Mouse (Mus musculus) midbrain, embryonic 12.5 days (tissue): ENCODE results near the gene Mrps15. TPM values are rescaled to one million over a fixed set of nuclear protein-coding genes. Genes with fewer than 3 reads are reported as not detected.
A peak's percentile ranks its signal among the peaks of the same experiment; 100 is the strongest.

Source experiments
- ATAC-seq: fragments of 200-750 bp; cut with Nextera tagmentation; 2 replicates; pipeline ENCODE4 v1.8.0; 2017; ENCODE audit warnings: low read depth, moderate TSS enrichment, moderate library complexity; ENCODE audit not compliant: low FRiP score
- H3K27ac ChIP-seq: fragments of 300-500 bp; sonication (generic); replicated peaks from 2 replicates; pipeline ENCODE4 v1.5.1; 2016; ENCODE audit warnings: mild to moderate bottlenecking
- H3K27me3 ChIP-seq: fragments of 300-500 bp; sonication (generic); 2 replicates; pipeline ENCODE4 v1.6.1; 2016; ENCODE audit warnings: mild to moderate bottlenecking
- H3K36me3 ChIP-seq: fragments of 300-500 bp; sonication (generic); 2 replicates; pipeline ENCODE4 v1.6.1; 2016
- H3K4me1 ChIP-seq: fragments of 300-500 bp; sonication (generic); 2 replicates; pipeline ENCODE4 v1.6.1; 2016
- H3K4me2 ChIP-seq: fragments of 300-500 bp; sonication (generic); replicated peaks from 2 replicates; pipeline ENCODE4 v1.6.1; 2016; ENCODE audit warnings: mild to moderate bottlenecking, moderate library complexity
- H3K4me3 ChIP-seq: fragments of 300-500 bp; sonication (generic); 2 replicates; pipeline ENCODE4 v1.5.1; 2016; ENCODE audit warnings: mild to moderate bottlenecking
- H3K9ac ChIP-seq: fragments of 300-500 bp; sonication (generic); replicated peaks from 2 replicates; pipeline ENCODE4 v1.6.1; 2016; ENCODE audit warnings: mild to moderate bottlenecking, moderate library complexity
- H3K9me3 ChIP-seq: fragments of 300-500 bp; sonication (generic); 2 replicates; pipeline ENCODE4 v1.6.1; 2016; ENCODE audit warnings: mild to moderate bottlenecking
- WGBS: fragments of 180-500 bp; shearing (Covaris S2); methylation state at CpG from one replicate; pipeline ENCODE4 v1.1.7; 2016; 5-methylcytosine and 5-hydroxymethylcytosine counted together
- polyA plus RNA-seq: library from polyadenylated mRNA; unstranded; fragments of >200 nt; fragmentation: Nextera tagmentation; extraction: Ambion mirVana; gene quantifications from 2 replicates; pipeline ENCODE4 v1.2.1, GENCODE M21; 2016

Gene Mrps15
- polyA plus RNA-seq, 1 experiment from 2014 or later = 129 TPM

- Histone ChIP-seq H3K27ac (no peak overlapping the region), H3K9ac (no peak overlapping the region), H3K27me3 (no peaks in the 10 kb centered on the region), H3K36me3 (peaks cover 66% of the 10 kb centered on the region), H3K4me3 (no peak overlapping the region), H3K4me2 (no peak overlapping the region), H3K9me3 (no peaks in the 10 kb centered on the region), H3K4me1 (peaks cover 9% of the 10 kb centered on the region)
- ATAC-seq = no peak
- WGBS = 87% methylated on average over 7 of the region's 7 CpGs
Measured at GRCm38 (mm10) chr4:126051617-126052016, 4.9 kb downstream of the Mrps15 start.

DNA sequence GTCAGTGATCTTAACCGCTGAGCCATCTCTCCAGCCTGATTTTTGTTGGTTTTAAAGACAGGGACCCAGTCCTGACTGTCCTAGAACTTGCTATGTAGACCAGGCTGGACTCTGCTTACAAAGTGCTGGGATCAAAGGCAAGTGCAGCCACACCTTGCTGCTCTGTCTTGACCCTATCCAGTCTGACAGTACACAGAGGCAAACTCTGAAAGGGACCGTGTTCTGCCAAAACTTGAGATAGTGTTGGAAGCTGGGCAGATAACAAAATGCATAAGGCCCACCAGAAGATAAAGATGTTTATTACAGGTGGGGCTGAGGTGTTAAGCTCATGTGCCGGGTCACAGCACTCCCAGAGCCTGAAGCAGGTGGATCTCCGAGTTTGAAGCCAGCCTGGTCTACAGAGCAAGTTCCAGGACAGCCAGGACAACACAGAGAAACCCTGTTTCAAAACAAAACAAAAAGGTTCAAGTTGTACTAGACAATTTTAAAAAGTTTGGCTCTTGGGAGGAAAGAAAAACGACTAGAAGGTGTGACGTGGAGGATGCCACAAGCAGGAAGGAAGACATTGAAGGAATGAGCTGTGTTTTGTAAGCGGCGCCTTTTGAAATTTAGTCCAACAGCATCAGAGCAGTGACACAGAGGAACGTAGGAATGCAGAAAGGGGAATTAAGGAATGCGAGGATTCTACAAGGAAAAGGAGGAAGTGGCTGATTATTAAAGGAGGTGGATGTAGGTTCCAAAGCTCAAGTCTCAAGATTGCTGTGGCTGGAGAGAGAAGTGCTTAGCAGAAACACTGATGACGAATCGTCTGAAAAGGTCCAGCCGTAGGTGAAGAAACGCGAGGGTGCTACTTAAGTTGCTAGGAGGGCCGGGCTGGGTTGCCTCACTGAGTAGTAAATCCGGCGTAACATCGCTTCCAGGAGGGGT, 10.7 kb downstream of the Mrps15 start:
- H3K27ac ChIP-seq = peak overlapping the region; percentile 68
- peak overlapping the region; percentile 79 for H3K4me2 ChIP-seq
- ATAC-seq = no peak
- no peaks in the 10 kb centered on the region for H3K27me3 ChIP-seq
- H3K4me3 ChIP-seq = peak overlapping the region; percentile 56
- H3K9me3 ChIP-seq = no peaks in the 10 kb centered on the region
- peak overlapping the region; percentile 69 for H3K9ac ChIP-seq
- peaks cover 18% of the 10 kb centered on the region for H3K4me1 ChIP-seq
- peaks cover 38% of the 10 kb centered on the region for H3K36me3 ChIP-seq
- WGBS = 16% methylated on average over 19 of the region's 19 CpGs

DNA sequence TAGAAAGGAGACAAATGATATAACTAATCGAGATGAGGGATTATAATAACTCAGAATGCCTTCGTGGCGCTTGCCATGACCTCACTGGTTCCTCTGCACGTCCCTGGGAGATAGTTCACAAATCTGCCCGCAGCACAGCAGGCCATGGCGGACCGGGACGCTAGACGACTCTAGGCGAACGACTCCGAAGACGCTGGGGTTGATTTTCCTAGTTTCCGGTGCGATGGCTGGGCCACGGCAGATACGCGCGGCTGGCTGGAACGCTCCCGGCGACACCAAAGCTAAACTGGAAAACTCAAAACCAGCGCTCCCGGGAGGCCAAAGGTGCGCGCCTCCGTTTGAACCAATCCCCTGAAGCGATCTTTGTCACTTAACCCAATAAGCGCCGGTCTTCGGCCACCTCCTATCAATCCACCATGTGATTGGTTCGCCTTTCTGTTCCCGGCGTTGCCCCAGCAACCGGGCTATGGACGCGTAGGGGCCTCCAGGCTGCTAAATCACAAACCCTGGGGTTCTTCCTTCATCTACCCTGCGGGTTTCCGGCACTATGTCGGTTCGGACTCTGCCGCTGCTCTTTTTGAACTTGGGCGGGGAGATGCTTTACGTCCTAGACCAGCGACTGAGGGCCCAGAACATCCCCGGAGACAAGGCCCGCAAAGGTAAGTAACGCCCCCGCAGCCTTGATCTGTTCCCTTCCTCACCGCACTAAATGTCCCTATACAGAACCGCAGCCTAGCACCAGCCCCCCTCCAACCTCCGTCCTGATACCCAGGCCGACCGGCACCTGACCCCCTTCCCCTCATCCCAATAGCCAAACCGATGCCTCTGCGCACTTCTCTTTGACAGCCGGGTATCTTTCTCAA, 11.6 kb downstream of the Mrps15 start, which contains the start of gene Oscp1:
Gene Oscp1 (plus strand): TSS at position 432 of the 863 bp plus-strand sequence.
- peak; percentile 98 for ATAC-seq
- Histone ChIP-seq H3K27me3 (no peaks in the 10 kb centered on the region), H3K4me2 (peak within 1 kb of the TSS; percentile 79), H3K4me3 (peak within 1 kb of the TSS; percentile 56), H3K4me1 (peaks cover 18% of the 10 kb centered on the region), H3K9me3 (no peaks in the 10 kb centered on the region), H3K36me3 (peaks cover 31% of the 10 kb centered on the region), H3K9ac (peak within 1 kb of the TSS; percentile 69), H3K27ac (peak within 1 kb of the TSS; percentile 68)
- under 1% methylated on average over 57 of the region's 57 CpGs for WGBS

GRCm38 (mm10) chr4:126058997-126059362, 12.3 kb downstream of the Mrps15 start:
- H3K4me3 ChIP-seq = peak overlapping the region; percentile 56
- WGBS = 34% methylated on average over 9 of the region's 9 CpGs
- H3K27me3 ChIP-seq = no peaks in the 10 kb centered on the region
- H3K4me2 ChIP-seq = peak overlapping the region; percentile 79
- peaks cover 25% of the 10 kb centered on the region for H3K36me3 ChIP-seq
- peaks cover 18% of the 10 kb centered on the region for H3K4me1 ChIP-seq
- H3K27ac ChIP-seq = no peak overlapping the region
- H3K9me3 ChIP-seq = no peaks in the 10 kb centered on the region
- no peak for ATAC-seq
- peak overlapping the region; percentile 69 for H3K9ac ChIP-seq

DNA sequence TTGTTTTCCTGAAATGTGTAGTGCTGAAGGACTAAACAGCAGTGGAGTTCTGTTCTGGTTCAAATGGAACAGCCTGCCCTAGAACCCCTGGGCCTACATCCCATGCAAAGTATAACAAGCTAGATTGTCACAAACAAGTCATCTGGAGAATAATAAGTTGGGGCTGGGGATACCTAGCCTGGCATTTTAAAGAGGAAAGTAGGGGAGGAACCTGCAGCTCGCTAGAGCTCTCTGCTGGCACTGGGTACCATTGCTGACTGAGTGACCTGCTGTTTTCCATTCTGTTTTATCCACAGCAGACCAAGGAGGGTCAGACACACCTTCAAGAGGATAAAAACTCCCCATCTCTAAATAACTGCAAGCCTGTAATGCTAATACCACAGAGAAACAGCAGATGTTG, 16.1 kb downstream of the Mrps15 start:
- ATAC-seq = no peak
- Histone ChIP-seq H3K36me3 (no peaks in the 10 kb centered on the region), H3K9ac (no peak overlapping the region), H3K4me2 (no peak overlapping the region), H3K27ac (no peak overlapping the region), H3K9me3 (no peaks in the 10 kb centered on the region), H3K4me3 (no peak overlapping the region), H3K4me1 (peaks cover 10% of the 10 kb centered on the region), H3K27me3 (no peaks in the 10 kb centered on the region)
- WGBS = 17% methylated on average over 1 of the region's 1 CpGs

DNA sequence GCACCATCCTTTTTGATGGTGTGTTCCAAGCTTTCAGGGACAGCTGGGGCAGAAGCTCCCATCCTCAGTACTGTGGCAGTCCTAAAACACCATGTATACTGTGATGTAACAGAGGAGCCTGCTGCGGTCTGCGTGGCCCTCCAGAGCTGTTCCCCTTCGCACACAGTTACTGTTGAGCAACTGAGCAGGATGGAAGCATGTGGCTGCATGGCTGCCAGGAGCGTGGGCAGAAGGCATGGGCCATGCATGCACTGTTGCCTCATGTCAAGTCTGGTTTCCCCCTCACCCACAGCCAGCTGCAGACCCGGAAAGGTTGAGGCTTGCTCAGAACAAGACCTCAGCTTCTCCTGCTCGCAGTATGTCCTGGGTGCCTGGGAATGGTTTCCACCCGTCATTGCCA, 18.5 kb downstream of the Mrps15 start:
- 91% methylated on average over 7 of the region's 7 CpGs for WGBS
- no peak overlapping the region for H3K9ac ChIP-seq

GRCm38 (mm10) chr4:126067401-126068077, 20.8 kb downstream of the Mrps15 start:
- Histone ChIP-seq H3K4me1 (no peaks in the 10 kb centered on the region), H3K27me3 (no peaks in the 10 kb centered on the region), H3K4me3 (no peak overlapping the region), H3K36me3 (no peaks in the 10 kb centered on the region), H3K9ac (no peak overlapping the region), H3K27ac (no peak overlapping the region), H3K4me2 (no peak overlapping the region), H3K9me3 (no peaks in the 10 kb centered on the region)
- ATAC-seq = no peak
- WGBS = 79% methylated on average over 15 of the region's 15 CpGs

More for the DNA sequence above, 18.5 kb downstream of the Mrps15 start:
- ATAC-seq = no peak
- H3K9me3 ChIP-seq = no peaks in the 10 kb centered on the region
- H3K4me1 ChIP-seq = no peaks in the 10 kb centered on the region
- H3K27me3 ChIP-seq = no peaks in the 10 kb centered on the region
- H3K27ac ChIP-seq = no peak overlapping the region
- no peak overlapping the region for H3K4me3 ChIP-seq
- H3K4me2 ChIP-seq = no peak overlapping the region
- H3K36me3 ChIP-seq = no peaks in the 10 kb centered on the region

DNA sequence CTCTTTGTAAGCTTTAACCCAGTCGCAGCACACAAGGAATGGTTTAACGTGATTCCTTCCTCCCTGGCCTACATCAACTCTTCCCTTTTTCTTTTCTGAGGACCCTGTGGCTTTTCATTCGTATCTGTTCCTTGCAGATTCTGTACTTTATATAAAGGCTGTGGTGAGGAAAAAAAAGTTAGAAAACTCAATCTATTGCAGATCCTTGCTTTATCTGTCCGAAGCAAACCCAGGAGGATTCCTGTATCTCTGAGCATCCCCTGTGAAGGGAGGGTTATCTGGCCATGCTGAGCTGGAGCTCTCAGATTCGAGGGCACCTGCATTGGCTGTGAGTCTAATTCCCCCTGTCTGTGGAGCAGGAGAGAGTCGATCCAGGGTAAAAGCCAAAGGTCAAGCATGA, 22.1 kb downstream of the Mrps15 start:
- no peaks in the 10 kb centered on the region for H3K27me3 ChIP-seq
- H3K27ac ChIP-seq = no peak overlapping the region
- H3K4me1 ChIP-seq = no peaks in the 10 kb centered on the region
- H3K36me3 ChIP-seq = no peaks in the 10 kb centered on the region
- H3K9me3 ChIP-seq = no peaks in the 10 kb centered on the region
- WGBS = 92% methylated on average over 6 of the region's 6 CpGs
- H3K4me2 ChIP-seq = no peak overlapping the region
- ATAC-seq = no peak
- H3K4me3 ChIP-seq = no peak overlapping the region
- no peak overlapping the region for H3K9ac ChIP-seq

- Histone ChIP-seq H3K9me3 (no peaks in the 10 kb centered on the region), H3K36me3 (peaks cover 7% of the 10 kb centered on the region; the same call in 1 of the 2 replicates), H3K27me3 (no peaks in the 10 kb centered on the region), H3K4me3 (no peak overlapping the region), H3K4me1 (no peaks in the 10 kb centered on the region), H3K27ac (no peak overlapping the region), H3K4me2 (no peak overlapping the region), H3K9ac (no peak overlapping the region)
- ATAC-seq = no peak
- WGBS = 84% methylated on average over 6 of the region's 6 CpGs
Measured at GRCm38 (mm10) chr4:126077833-126078232, 31.1 kb downstream of the Mrps15 start.

DNA sequence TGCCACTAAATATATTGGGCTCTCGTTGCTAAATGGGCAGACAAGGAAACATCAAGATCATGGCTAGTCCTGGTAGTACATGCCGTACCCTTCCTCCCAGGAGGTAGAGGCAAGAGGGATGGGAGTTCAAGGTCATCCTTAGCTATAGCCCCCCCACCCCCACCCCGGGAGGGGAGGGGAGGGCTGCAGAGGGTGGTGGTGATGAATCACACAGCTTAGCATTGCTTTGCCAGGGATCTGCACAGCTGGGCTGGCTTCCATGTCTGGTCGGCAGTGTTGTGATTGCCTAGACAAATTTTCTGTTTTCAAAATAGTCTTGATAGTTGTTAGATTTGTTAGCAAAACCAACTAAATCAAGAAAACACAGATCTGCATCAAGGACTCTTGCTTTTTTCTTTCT, 32.5 kb downstream of the Mrps15 start:
- H3K27me3 ChIP-seq = no peaks in the 10 kb centered on the region
- no peaks in the 10 kb centered on the region for H3K9me3 ChIP-seq
- peaks cover 12% of the 10 kb centered on the region; the same call in 1 of the 2 replicates for H3K36me3 ChIP-seq
- H3K4me2 ChIP-seq = no peak overlapping the region
- H3K4me3 ChIP-seq = no peak overlapping the region
- no peaks in the 10 kb centered on the region for H3K4me1 ChIP-seq
- ATAC-seq = no peak
- H3K27ac ChIP-seq = no peak overlapping the region
- 87% methylated on average over 4 of the region's 4 CpGs for WGBS
- no peak overlapping the region for H3K9ac ChIP-seq

DNA sequence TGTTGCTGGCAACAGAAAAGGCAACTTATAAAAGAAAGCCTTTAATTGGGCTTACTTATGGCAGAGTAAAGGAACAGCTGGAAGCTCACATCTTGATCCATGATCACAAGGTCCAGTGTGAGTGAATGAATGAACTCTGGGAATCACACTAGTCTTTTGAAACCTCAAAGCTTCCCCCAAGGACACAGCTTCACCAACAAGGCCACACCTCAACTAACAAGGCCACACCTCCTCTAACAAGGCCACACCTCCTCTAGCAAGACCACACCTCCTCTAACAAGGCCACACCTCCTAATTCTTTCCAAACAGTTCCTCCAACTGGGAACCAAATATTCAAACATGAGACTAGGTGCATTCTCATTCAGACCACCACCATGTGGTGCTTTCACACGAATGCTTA, 34.9 kb downstream of the Mrps15 start:
- Histone ChIP-seq H3K4me2 (no peak overlapping the region), H3K27me3 (no peaks in the 10 kb centered on the region), H3K9me3 (no peaks in the 10 kb centered on the region), H3K36me3 (peaks cover 15% of the 10 kb centered on the region; the same call in 1 of the 2 replicates), H3K9ac (no peak overlapping the region), H3K27ac (no peak overlapping the region), H3K4me1 (no peaks in the 10 kb centered on the region), H3K4me3 (no peak overlapping the region)
- WGBS = 89% methylated on average over 1 of the region's 1 CpGs
- ATAC-seq = no peak
